Mouse (Mus musculus): Measurements from ENCODE around the gene Gm49337. TPM values are rescaled to one million over a fixed set of nuclear protein-coding genes. Genes with fewer than 3 reads are reported as not detected.
"Not testable (repeated sequence)": the region's sequence is repeated elsewhere in the genome, so short reads cannot be mapped to it uniquely, and the experiment has no call there.

The Gm49337 gene
- total RNA-seq, 4 experiments from 2014 or later = not detected

DNA sequence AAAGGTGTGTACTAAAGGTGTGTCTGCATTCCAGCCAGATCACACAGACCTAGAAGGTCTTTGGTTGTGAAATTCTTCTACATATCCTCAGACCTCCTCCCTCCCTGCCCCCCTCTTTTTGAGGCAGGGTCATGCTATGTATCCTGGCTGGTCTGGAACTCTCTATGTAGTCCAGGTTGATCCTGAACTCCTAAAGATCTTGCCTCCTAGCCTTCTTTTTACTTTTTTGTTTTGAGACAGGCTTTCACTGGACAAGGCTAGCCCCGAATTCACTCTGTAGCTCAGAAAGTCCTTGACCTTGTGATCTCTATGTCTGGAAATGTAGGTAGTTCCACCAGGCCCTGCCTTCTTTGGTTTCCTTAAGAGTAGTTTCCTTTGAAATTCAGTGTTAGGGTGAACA, 35.7 kb downstream of the Gm49337 start:
- no peak for DNase-seq (ENCODE audit: low spot score)

DNA sequence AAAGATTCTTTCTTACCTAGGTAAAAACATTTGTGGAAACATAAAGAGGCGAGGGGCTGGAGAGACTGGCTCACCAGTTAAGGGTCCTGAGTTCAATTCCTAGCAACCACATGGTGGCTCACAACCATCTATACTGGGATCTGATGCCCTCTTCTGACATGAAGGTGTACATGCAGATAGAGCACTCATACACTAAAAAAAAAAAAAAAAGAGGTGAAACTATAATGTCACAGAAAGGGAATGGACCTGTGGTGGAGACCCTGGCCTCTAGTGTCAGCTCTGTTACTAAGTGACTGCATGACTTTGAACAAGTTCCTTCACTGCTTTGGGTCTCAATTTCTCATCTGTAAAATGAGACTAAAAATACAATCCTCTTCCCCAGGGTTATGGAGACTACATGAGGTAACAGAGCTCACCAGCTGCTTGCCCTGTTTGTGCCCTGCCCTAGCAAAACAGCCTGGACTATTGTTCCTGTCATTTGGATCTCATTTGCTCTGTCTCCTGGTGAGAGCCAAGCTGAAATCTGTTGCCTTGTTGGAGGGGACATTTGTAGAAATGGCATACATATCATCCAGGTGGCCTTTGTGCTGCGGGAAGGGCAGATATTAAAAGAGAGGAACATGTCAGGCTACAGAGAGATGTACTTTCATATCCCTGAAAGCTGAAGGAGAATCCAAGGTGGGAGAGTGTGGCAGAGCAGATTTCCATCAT, 42.9 kb downstream of the Gm49337 start:
- DNase-seq (ENCODE audit: low spot score) = no peak

- DNase-seq (ENCODE audit: low spot score) = peak; percentile 10
Measured at GRCm38 (mm10) chr4:116217046-116217445, 43.9 kb downstream of the Gm49337 start.

GRCm38 (mm10) chr4:116217661-116218060, 44.5 kb downstream of the Gm49337 start:
- DNase-seq (ENCODE audit: low spot score) = not testable (repeated sequence)

- DNase-seq (ENCODE audit: low spot score) = no peak
Measured at GRCm38 (mm10) chr4:116219056-116219455, 45.9 kb downstream of the Gm49337 start.

DNA sequence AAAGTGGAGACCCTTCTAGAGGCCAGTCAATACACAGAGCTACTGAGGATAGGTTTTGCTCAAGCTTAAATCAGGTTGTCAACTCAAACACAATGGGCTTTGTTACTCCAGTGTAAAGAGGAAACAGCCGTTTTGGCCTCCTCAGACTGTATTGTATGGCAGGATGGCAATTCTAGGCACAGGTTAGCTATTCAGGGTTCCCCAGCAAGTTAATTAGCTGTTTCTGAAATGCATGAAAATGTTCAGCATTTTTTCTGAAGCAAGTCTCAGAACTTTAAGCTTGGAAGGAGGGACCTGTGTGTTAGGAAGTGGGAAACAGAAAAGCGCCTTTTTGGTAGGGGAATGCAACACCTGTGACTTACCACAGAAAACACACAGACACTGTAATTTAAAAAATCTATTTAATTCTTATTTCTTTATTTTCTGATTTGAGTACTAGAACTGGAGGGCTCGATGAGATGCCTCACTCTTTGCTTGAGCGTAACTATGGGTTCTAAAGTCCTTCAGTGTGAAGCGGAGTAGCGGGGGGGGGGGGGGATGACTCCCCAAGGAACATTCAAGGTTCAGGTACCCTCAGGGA, 47.0 kb downstream of the Gm49337 start:
- DNase-seq (ENCODE audit: low spot score) = peak; percentile 39

- no peak for DNase-seq (ENCODE audit: low spot score)
Measured at GRCm38 (mm10) chr4:116220780-116221139, 47.6 kb downstream of the Gm49337 start.

- peak; percentile 97 for DNase-seq (ENCODE audit: low spot score)
Measured at GRCm38 (mm10) chr4:116221140-116221851, 48.1 kb downstream of the Gm49337 start, which contains the start of gene Pik3r3. TSS of gene Pik3r3 (plus strand) at chr4:116221618.

DNA sequence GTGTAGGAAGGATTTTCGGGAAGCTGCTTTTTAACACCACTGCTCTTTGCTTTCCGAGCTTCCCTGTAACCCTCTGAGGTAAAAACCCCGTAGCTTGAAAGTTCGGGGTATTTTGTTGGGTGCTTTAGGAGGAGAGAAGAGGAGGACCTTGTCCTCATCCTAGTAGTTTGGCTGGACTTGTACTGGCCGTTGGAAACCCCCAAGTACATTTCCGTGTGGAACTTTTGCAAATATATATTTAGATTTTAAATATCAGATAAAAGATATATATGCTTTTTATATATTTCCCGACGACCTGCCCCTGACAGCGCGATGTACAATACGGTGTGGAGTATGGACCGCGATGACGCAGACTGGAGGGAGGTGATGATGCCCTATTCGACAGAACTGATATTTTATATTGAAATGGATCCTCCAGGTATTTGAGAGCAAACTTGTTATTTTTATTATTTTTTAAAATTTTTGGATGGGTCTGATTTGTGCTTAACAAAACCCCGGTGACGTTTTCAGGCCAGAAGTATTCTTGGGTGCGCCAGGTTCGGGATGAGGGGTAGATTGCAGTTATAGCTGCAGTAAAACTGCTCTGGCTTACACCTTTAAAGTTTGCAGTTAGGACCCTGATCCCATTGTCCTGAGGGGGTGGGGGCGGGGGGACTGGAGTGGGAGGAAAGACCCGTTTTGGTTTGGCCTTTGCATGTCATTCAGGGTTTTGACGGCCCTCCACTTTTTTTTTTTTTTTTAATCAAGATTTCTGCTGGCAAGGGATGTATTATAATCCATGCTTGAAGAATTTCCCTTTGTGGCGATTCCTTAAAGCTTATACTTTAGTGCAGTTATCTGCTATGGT, 49.0 kb downstream of the Gm49337 start:
- peak; percentile 13 for DNase-seq (ENCODE audit: low spot score)

DNA sequence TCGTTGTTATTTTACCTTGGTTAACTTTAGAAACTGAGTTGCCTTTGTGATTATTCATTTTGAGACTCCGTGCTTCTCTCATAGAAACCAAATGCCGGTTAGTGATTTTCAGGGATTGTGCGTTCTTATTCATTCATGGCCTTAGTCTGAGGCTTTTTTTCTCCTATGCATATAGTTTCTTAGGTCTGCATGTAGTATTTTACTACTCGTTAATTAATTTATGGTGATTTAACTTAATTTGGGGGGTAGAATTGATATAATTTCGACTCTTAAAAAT, 49.6 kb downstream of the Gm49337 start:
- DNase-seq (ENCODE audit: low spot score) = peak; percentile 9

- DNase-seq (ENCODE audit: low spot score) = no peak
Measured at GRCm38 (mm10) chr4:116243377-116243776, 70.2 kb downstream of the Gm49337 start.

- DNase-seq (ENCODE audit: low spot score) = no peak
Measured at GRCm38 (mm10) chr4:116244240-116244639, 71.1 kb downstream of the Gm49337 start.

- peak; percentile 4 for DNase-seq (ENCODE audit: low spot score)
Measured at GRCm38 (mm10) chr4:116245926-116246325, 72.7 kb downstream of the Gm49337 start.

- DNase-seq (ENCODE audit: low spot score) = no peak
Measured at GRCm38 (mm10) chr4:116249986-116250385, 76.8 kb downstream of the Gm49337 start.

- no peak for DNase-seq (ENCODE audit: low spot score)
Measured at GRCm38 (mm10) chr4:116268220-116268619, 95.0 kb downstream of the Gm49337 start.

DNA sequence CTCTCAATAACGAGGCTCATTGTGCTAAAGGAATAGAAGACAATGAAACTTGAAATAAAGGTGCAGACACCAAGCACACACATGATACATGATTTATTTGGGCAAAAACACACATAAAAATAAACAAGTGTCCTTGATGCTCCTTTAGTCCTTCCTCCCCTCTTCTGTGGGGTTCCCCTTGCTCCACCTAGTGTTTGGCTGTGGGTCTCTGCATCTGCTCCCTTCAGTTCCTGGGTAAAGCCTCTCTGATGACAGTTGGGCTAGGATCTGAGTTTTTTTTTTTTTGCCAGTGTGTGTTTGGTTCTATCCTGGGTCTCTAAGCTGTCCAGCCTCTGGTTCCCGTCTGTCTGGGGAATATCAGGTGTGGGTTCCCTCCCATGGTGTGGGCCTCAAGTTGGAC, 109.0 kb downstream of the Gm49337 start:
- no peak for DNase-seq (ENCODE audit: low spot score)

DNA sequence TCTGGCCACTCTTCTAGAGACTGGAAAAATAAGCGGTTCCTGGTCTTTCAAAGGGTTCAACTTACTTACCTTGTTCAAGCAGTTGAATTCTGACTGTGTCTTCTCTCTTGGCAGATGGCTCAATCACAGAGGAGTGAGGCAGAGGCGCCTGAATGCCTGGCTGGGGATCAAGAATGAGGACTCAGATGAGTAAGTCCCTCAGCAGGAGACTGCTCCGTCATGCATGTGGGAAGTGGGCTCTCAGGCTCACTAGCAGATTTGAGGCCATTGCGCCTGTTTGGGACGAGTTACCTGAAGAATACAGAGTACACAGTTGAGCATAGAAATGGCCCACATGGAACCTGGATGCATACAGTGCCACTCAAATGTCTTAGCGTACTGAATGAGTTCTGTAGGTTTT, 118.4 kb downstream of the Gm49337 start:
- no peak for DNase-seq (ENCODE audit: low spot score)

- no peak for DNase-seq (ENCODE audit: low spot score)
Measured at GRCm38 (mm10) chr4:116293296-116293695, 120.1 kb downstream of the Gm49337 start.

- peak; percentile 33 for DNase-seq (ENCODE audit: low spot score)
Measured at GRCm38 (mm10) chr4:116300878-116301355, 127.7 kb downstream of the Gm49337 start.

- peak; percentile 26 for DNase-seq (ENCODE audit: low spot score)
Measured at GRCm38 (mm10) chr4:116304551-116304950, 131.4 kb downstream of the Gm49337 start.

DNA sequence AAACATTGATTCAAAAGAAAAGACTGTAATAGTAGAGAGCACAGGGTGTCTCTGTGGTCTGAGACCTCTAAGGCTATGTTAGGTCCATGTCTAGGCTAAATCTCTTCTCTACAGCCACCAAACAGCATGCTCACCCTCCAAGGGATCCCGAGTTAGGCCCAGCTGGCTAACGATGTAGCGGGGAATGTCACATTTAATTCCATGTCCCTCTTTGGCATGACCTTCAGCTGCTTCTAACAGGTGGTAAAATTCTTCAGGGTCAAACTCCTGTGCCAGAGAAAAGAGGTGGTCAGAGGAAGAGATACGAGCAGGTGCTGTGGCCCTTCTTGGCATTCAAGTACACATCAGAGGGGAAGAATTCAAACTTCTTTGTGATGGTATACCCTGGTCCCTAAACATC, 144.4 kb downstream of the Gm49337 start:
- DNase-seq (ENCODE audit: low spot score) = no peak

GRCm38 (mm10) chr4:116322127-116322526, 148.9 kb downstream of the Gm49337 start:
- DNase-seq (ENCODE audit: low spot score) = peak; percentile 59
